Mouse (Mus musculus) intestine, embryonic 16.5 days (tissue): Measurements from ENCODE around the gene Gcnt3. TPM values are rescaled to one million over a fixed set of nuclear protein-coding genes. Genes with fewer than 3 reads are reported as not detected.

ENCODE experiments used
- ATAC-seq: fragments of 200-750 bp; cut with Nextera tagmentation; 2 replicates; pipeline ENCODE4 v1.8.0; 2017; ENCODE audit warnings: moderate TSS enrichment, moderate library complexity
- H3K27ac ChIP-seq: fragments of 300-500 bp; sonication (generic); 2 replicates; pipeline ENCODE4 v1.5.1; 2014; ENCODE audit warnings: mild to moderate bottlenecking, low read length
- H3K27me3 ChIP-seq: fragments of 300-500 bp; sonication (generic); replicated peaks from 2 replicates; pipeline ENCODE4 v1.6.1; 2014; ENCODE audit warnings: low read length, control low read depth, mixed read lengths; ENCODE audit not compliant: control insufficient read depth, insufficient read depth
- H3K36me3 ChIP-seq: fragments of 300-500 bp; sonication (generic); 2 replicates; pipeline ENCODE4 v1.6.1; 2014; ENCODE audit warnings: low read length, control low read depth; ENCODE audit not compliant: control insufficient read depth, insufficient read depth
- H3K4me1 ChIP-seq: fragments of 300-500 bp; sonication (generic); 2 replicates; pipeline ENCODE4 v1.6.1; 2014; ENCODE audit warnings: low read length, control low read depth, mixed read lengths; ENCODE audit not compliant: control insufficient read depth, insufficient read depth
- H3K4me2 ChIP-seq: fragments of 300-500 bp; sonication (generic); 2 replicates; pipeline ENCODE4 v1.6.1; 2014; ENCODE audit warnings: low read depth, low read length, control low read depth
- H3K4me3 ChIP-seq: fragments of 300-500 bp; sonication (generic); 2 replicates; pipeline ENCODE4 v1.5.1; 2014; ENCODE audit warnings: mild to moderate bottlenecking, low read length
- H3K9ac ChIP-seq: fragments of 300-500 bp; sonication (generic); 2 replicates; pipeline ENCODE4 v1.6.1; 2014; ENCODE audit warnings: low read depth, low read length
- H3K9me3 ChIP-seq: fragments of 300-500 bp; sonication (generic); 2 replicates; pipeline ENCODE4 v1.6.1; 2016; ENCODE audit warnings: low read length, control low read depth; ENCODE audit not compliant: control insufficient read depth
- WGBS: fragments of 180-500 bp; shearing (Covaris S2); extraction: QIAGEN DNeasy Blood & Tissue Kit; methylation state at CpG from one replicate; pipeline ENCODE4 v1.1.7; 2014; 5-methylcytosine and 5-hydroxymethylcytosine counted together
- polyA plus RNA-seq: library from polyadenylated mRNA; unstranded; fragments of >200 nt; fragmentation: Nextera tagmentation; extraction: Ambion mirVana; gene quantifications from 2 replicates; pipeline ENCODE4 v1.2.1, GENCODE M21; 2015

The Gcnt3 gene
- polyA plus RNA-seq, 1 experiment from 2014 or later = 12.7 TPM

DNA sequence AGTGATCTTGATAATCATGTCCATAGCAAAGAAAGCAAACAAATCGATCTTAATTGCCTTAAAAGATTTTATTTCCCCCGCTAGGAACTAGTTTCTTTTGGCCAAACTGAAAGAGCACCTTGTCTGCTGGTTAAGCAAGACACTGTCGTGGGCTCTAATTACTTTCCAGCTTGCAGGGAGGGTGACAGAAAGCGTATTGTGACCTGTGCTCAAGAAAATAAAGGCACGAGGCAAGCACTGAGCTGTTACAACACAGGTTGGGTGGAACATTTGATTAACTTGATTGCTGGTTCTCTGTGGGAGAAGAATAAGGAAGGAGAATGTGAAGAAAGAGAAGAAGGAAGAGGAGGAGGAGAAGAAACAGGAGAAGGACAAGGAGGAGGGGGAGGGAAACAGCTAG is 10.4 kb upstream of the Gcnt3 start:
- no peak overlapping the region for H3K9ac ChIP-seq
- peaks cover 39% of the 10 kb centered on the region for H3K4me1 ChIP-seq
- ATAC-seq = peak; percentile 54
- H3K4me2 ChIP-seq = no peak overlapping the region
- 33% methylated on average over 5 of the region's 5 CpGs for WGBS
- peak overlapping the region; percentile 52 for H3K27ac ChIP-seq
- H3K36me3 ChIP-seq = no peaks in the 10 kb centered on the region
- no peaks in the 10 kb centered on the region for H3K9me3 ChIP-seq
- H3K4me3 ChIP-seq = 0 out of 2 replicates have a peak overlapping the region, but pooled peaks have one; percentile 0
- no peaks in the 10 kb centered on the region for H3K27me3 ChIP-seq

- WGBS = 35% methylated on average over 3 of the region's 3 CpGs
- peak; percentile 80 for ATAC-seq
Observed at GRCm38 (mm10) chr9:70047839-70048238, 10.0 kb upstream of the Gcnt3 start.

GRCm38 (mm10) chr9:70046255-70046654 is 8.4 kb upstream of the Gcnt3 start:
- no peak overlapping the region for H3K4me2 ChIP-seq
- H3K9ac ChIP-seq = no peak overlapping the region
- H3K4me3 ChIP-seq = no peak overlapping the region
- H3K4me1 ChIP-seq = peaks cover 39% of the 10 kb centered on the region
- no peaks in the 10 kb centered on the region for H3K9me3 ChIP-seq
- H3K27ac ChIP-seq = no peak overlapping the region
- WGBS = 59% methylated on average over 6 of the region's 6 CpGs
- ATAC-seq = no peak
- H3K36me3 ChIP-seq = no peaks in the 10 kb centered on the region
- H3K27me3 ChIP-seq = no peaks in the 10 kb centered on the region

More at GRCm38 (mm10) chr9:70047839-70048238, 10.0 kb upstream of the Gcnt3 start:
- Histone ChIP-seq H3K27me3 (no peaks in the 10 kb centered on the region), H3K36me3 (no peaks in the 10 kb centered on the region), H3K27ac (peak overlapping the region; percentile 52), H3K9me3 (no peaks in the 10 kb centered on the region), H3K4me3 (no peak overlapping the region), H3K9ac (no peak overlapping the region), H3K4me1 (peaks cover 39% of the 10 kb centered on the region), H3K4me2 (no peak overlapping the region)

GRCm38 (mm10) chr9:70044865-70045264 is 7.0 kb upstream of the Gcnt3 start:
- 61% methylated on average over 2 of the region's 2 CpGs for WGBS
- peaks cover 37% of the 10 kb centered on the region for H3K4me1 ChIP-seq
- H3K4me2 ChIP-seq = no peak overlapping the region
- no peak overlapping the region for H3K4me3 ChIP-seq
- H3K9me3 ChIP-seq = no peaks in the 10 kb centered on the region
- no peak overlapping the region for H3K27ac ChIP-seq
- no peaks in the 10 kb centered on the region for H3K36me3 ChIP-seq
- no peak for ATAC-seq
- no peaks in the 10 kb centered on the region for H3K27me3 ChIP-seq
- H3K9ac ChIP-seq = no peak overlapping the region

DNA sequence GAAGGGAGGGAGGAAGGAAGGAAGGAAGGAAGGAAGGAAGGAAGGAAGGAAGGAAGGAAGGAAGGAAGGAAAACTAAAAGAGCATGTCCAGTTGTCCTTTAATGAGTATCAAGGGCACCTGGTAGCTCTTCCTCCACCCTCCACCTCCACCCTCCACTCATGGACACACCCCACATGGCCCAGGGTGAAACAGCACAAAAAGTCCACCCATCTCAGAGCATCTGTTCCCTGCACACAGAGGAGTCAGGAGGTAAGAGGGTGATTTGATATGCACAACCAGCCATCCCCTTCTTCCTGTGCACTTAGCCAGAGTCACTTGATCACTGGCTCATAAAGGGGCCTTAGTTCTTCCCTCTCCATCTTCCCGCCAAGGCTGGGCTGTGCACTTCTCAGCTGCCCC is 5.0 kb upstream of the Gcnt3 start:
- Histone ChIP-seq H3K4me1 (peaks cover 20% of the 10 kb centered on the region), H3K27ac (no peak overlapping the region), H3K9me3 (no peaks in the 10 kb centered on the region), H3K4me3 (no peak overlapping the region), H3K9ac (no peak overlapping the region), H3K4me2 (no peak overlapping the region), H3K36me3 (no peaks in the 10 kb centered on the region), H3K27me3 (no peaks in the 10 kb centered on the region)
- ATAC-seq = no peak
- WGBS = 64% methylated on average over 1 of the region's 1 CpGs

- Histone ChIP-seq H3K27ac (no peak overlapping the region), H3K36me3 (no peaks in the 10 kb centered on the region), H3K9ac (no peak overlapping the region), H3K9me3 (no peaks in the 10 kb centered on the region), H3K27me3 (no peaks in the 10 kb centered on the region), H3K4me1 (peaks cover 13% of the 10 kb centered on the region; the same call in 1 of the 2 replicates), H3K4me2 (no peak overlapping the region), H3K4me3 (no peak overlapping the region)
- WGBS = 86% methylated on average over 4 of the region's 4 CpGs
- no peak for ATAC-seq
Observed at GRCm38 (mm10) chr9:70042137-70042536, 4.2 kb upstream of the Gcnt3 start.

DNA sequence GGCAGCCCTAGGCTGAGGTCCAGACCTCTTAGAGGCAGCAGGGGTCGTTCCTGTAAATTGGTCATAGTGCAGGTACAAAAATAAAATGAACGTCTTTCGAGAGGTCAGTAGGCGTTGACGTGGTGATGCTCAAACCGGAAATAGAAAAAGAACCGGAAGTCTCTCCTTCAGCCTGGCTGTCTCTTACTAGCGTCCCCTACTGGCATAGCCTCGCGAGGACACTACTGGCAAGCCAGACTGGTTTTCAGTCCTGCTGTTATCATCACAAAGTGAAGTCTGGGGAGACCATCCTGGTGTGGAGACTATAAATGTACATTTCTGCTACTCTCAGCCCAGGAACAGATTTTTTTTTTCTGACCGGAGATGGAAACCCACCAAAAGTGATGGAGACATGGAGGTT is 2.7 kb upstream of the Gcnt3 start:
- ATAC-seq = no peak
- Histone ChIP-seq H3K36me3 (no peaks in the 10 kb centered on the region), H3K9ac (no peak overlapping the region), H3K4me2 (no peak overlapping the region), H3K4me1 (peaks cover 9% of the 10 kb centered on the region; the same call in 1 of the 2 replicates), H3K9me3 (no peaks in the 10 kb centered on the region), H3K27ac (no peak overlapping the region), H3K4me3 (no peak overlapping the region), H3K27me3 (no peaks in the 10 kb centered on the region)
- 82% methylated on average over 11 of the region's 11 CpGs for WGBS

GRCm38 (mm10) chr9:70039597-70040385 is 1.9 kb upstream of the Gcnt3 start:
- ATAC-seq = peak; percentile 52
- Histone ChIP-seq H3K27ac (0 out of 2 replicates have a peak overlapping the region, but pooled peaks have one; percentile 4), H3K4me2 (no peak overlapping the region), H3K27me3 (no peaks in the 10 kb centered on the region), H3K36me3 (no peaks in the 10 kb centered on the region), H3K4me1 (peaks cover 6% of the 10 kb centered on the region; the same call in 1 of the 2 replicates), H3K9ac (no peak overlapping the region), H3K9me3 (no peaks in the 10 kb centered on the region), H3K4me3 (no peak overlapping the region)
- 68% methylated on average over 6 of the region's 6 CpGs for WGBS

DNA sequence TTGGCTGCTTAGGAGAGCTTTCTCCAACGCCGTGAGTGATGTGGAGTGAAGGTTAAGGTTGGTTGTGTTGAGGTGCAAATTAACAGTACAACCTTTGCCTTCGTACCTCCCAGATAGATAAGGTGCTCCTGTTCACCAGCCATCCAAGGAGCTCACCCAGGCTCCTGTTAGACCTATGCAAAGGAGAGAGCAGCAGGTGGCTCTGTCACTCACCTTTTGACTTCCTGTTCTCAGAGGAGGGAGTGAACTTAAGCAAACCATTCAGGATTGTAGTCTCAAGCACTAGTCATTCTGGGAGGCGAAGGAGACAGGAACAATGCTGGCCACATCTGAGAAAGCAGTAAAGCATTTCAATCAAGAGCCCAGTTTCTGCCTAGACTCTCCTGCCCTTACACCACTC is 1.2 kb downstream of the Gcnt3 start:
- peak; percentile 87 for ATAC-seq
- WGBS = 55% methylated on average over 4 of the region's 4 CpGs
- Histone ChIP-seq H3K27me3 (no peaks in the 10 kb centered on the region), H3K4me2 (no peak overlapping the region), H3K9me3 (no peaks in the 10 kb centered on the region), H3K36me3 (no peaks in the 10 kb centered on the region), H3K27ac (no peak overlapping the region), H3K4me1 (no peaks in the 10 kb centered on the region), H3K4me3 (no peak overlapping the region), H3K9ac (no peak overlapping the region)
